Mouse (Mus musculus) heart, embryonic 15.5 days (tissue): ENCODE results near the gene A430078G23Rik. TPM values are rescaled to one million over a fixed set of nuclear protein-coding genes. Genes with fewer than 3 reads are reported as not detected.

ENCODE experiments used
- ATAC-seq: fragments of 200-750 bp; cut with Nextera tagmentation; replicated peaks from 2 replicates; pipeline ENCODE4 v1.8.0; 2017; ENCODE audit warnings: low read depth, moderate TSS enrichment; ENCODE audit not compliant: insufficient number of reproducible peaks, insufficient read depth, low FRiP score
- H3K27ac ChIP-seq: fragments of 300-500 bp; sonication (generic); 2 replicates; pipeline ENCODE4 v1.5.1; 2015; ENCODE audit warnings: mild to moderate bottlenecking, inconsistent platforms
- H3K27me3 ChIP-seq: fragments of 300-500 bp; sonication (generic); 2 replicates; pipeline ENCODE4 v1.6.1; 2015; ENCODE audit warnings: inconsistent platforms
- H3K36me3 ChIP-seq: fragments of 300-500 bp; sonication (generic); 2 replicates; pipeline ENCODE4 v1.6.1; 2015; ENCODE audit warnings: mild to moderate bottlenecking, inconsistent platforms
- H3K4me1 ChIP-seq: fragments of 300-500 bp; sonication (generic); replicated peaks from 2 replicates; pipeline ENCODE4 v1.6.1; 2015; ENCODE audit warnings: inconsistent platforms
- H3K4me2 ChIP-seq: fragments of 300-500 bp; sonication (generic); 2 replicates; pipeline ENCODE4 v1.6.1; 2015; ENCODE audit warnings: inconsistent platforms, mild to moderate bottlenecking, moderate library complexity
- H3K4me3 ChIP-seq: fragments of 300-500 bp; sonication (generic); 2 replicates; pipeline ENCODE4 v1.5.1; 2015; ENCODE audit warnings: mild to moderate bottlenecking, inconsistent platforms
- H3K9ac ChIP-seq: fragments of 300-500 bp; sonication (generic); 2 replicates; pipeline ENCODE4 v1.6.1; 2015; ENCODE audit warnings: mild to moderate bottlenecking, inconsistent platforms
- H3K9me3 ChIP-seq: fragments of 300-500 bp; sonication (generic); replicated peaks from 2 replicates; pipeline ENCODE4 v1.6.1; 2016; ENCODE audit warnings: inconsistent platforms
- WGBS: fragments of 180-500 bp; shearing (Covaris S2); methylation state at CpG from one replicate; pipeline ENCODE4 v1.1.7; 2015; ENCODE audit warnings: mixed read lengths; 5-methylcytosine and 5-hydroxymethylcytosine counted together
- polyA plus RNA-seq: library from polyadenylated mRNA; unstranded; fragments of >200 nt; fragmentation: Nextera tagmentation; extraction: Ambion mirVana; gene quantifications from 2 replicates; pipeline ENCODE4 v1.2.1, GENCODE M21; 2015

The A430078G23Rik gene
- polyA plus RNA-seq, 1 experiment from 2014 or later: 0.10 TPM

- no peak overlapping the region for H3K4me3 ChIP-seq
- H3K9me3 ChIP-seq: no peaks in the 10 kb centered on the region
- no peak overlapping the region for H3K4me2 ChIP-seq
- no peaks in the 10 kb centered on the region for H3K27me3 ChIP-seq
- H3K27ac ChIP-seq: no peak overlapping the region
- no peaks in the 10 kb centered on the region for H3K36me3 ChIP-seq
- no peak overlapping the region for H3K9ac ChIP-seq
- WGBS: 70% methylated on average over 9 of the region's 9 CpGs
- no peak for ATAC-seq
- H3K4me1 ChIP-seq: peaks cover 3% of the 10 kb centered on the region
Measured at GRCm38 (mm10) chr8:3388591-3389338, 35.5 kb downstream of the A430078G23Rik start.

DNA sequence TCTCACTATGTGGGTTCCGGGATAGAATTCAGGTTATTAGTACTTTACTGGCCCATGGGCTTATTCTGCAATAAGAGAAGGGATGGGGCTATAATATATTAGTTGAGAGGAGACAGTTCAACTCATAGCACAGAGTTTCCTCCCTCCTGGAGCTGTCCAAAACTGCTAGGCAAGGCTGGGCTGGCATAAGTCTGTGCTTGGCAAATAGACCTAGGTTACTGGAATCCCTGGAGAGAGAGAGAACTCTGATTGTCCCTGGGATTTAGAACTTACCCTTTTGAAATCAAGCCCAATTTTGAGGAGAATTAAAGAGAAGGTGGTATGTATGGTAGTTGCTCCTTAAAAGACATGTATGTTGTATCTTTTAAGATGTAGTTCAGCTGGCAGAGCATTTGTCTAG, 36.3 kb downstream of the A430078G23Rik start:
- no peak overlapping the region for H3K9ac ChIP-seq
- H3K4me2 ChIP-seq: no peak overlapping the region
- H3K4me1 ChIP-seq: peaks cover 9% of the 10 kb centered on the region
- H3K27ac ChIP-seq: no peak overlapping the region
- H3K4me3 ChIP-seq: no peak overlapping the region
- no peaks in the 10 kb centered on the region for H3K27me3 ChIP-seq
- no peaks in the 10 kb centered on the region for H3K9me3 ChIP-seq
- 92% methylated on average over 1 of the region's 1 CpGs for WGBS
- no peak for ATAC-seq
- no peaks in the 10 kb centered on the region for H3K36me3 ChIP-seq

DNA sequence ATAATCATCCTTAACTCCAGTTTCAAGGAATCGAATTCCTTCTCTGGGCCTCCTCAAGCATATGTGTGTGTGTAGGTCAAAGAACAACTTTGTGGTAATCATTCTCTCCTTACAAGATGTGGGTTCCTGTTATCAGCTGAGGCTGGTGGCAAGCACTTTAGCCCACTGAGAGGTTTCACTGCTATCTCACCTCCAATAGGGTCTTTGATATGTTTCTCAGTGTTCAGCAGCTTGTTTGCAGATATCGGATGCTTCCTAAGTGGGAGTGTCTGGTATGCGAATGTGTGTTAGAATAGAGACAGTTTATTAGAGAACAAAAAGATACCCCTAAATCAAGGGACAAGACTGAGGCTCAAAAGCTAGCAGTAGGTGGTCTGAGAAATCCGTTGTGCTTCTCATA, 39.1 kb downstream of the A430078G23Rik start:
- H3K9ac ChIP-seq: peak overlapping the region; percentile 80; the same call in 1 of the 2 replicates
- no peaks in the 10 kb centered on the region for H3K9me3 ChIP-seq
- H3K4me2 ChIP-seq: peak overlapping the region; percentile 75
- peaks cover 18% of the 10 kb centered on the region for H3K4me1 ChIP-seq
- 30% methylated on average over 4 of the region's 4 CpGs for WGBS
- no peak overlapping the region for H3K27ac ChIP-seq
- H3K4me3 ChIP-seq: peak overlapping the region; percentile 73
- no peaks in the 10 kb centered on the region for H3K27me3 ChIP-seq
- no peak for ATAC-seq
- H3K36me3 ChIP-seq: peaks cover 7% of the 10 kb centered on the region; the same call in 1 of the 2 replicates

GRCm38 (mm10) chr8:3392771-3393710, 39.8 kb downstream of the A430078G23Rik start, which contains the start of gene Arhgef18:
TSS of gene Arhgef18 (plus strand) at chr8:3393006.
- H3K4me1 ChIP-seq: peaks cover 18% of the 10 kb centered on the region
- H3K4me2 ChIP-seq: peak within 1 kb of the TSS; percentile 75
- H3K9me3 ChIP-seq: no peaks in the 10 kb centered on the region
- H3K4me3 ChIP-seq: peak within 1 kb of the TSS; percentile 73
- no peaks in the 10 kb centered on the region for H3K27me3 ChIP-seq
- peak within 1 kb of the TSS; percentile 14; the same call in 1 of the 2 replicates for H3K27ac ChIP-seq
- H3K36me3 ChIP-seq: peaks cover 7% of the 10 kb centered on the region; the same call in 1 of the 2 replicates
- 2% methylated on average over 48 of the region's 48 CpGs for WGBS
- peak; percentile 98 for ATAC-seq
- H3K9ac ChIP-seq: peak within 1 kb of the TSS; percentile 80

GRCm38 (mm10) chr8:3394600-3394999, 41.4 kb downstream of the A430078G23Rik start:
- Histone ChIP-seq H3K4me3 (0 out of 2 replicates have a peak overlapping the region, but pooled peaks have one; percentile 7), H3K36me3 (peaks cover 7% of the 10 kb centered on the region; the same call in 1 of the 2 replicates), H3K4me2 (peak overlapping the region; percentile 3; the same call in 1 of the 2 replicates), H3K9ac (0 out of 2 replicates have a peak overlapping the region, but pooled peaks have one; percentile 4), H3K9me3 (no peaks in the 10 kb centered on the region), H3K4me1 (peaks cover 18% of the 10 kb centered on the region), H3K27ac (no peak overlapping the region; the same call in 1 of the 2 replicates), H3K27me3 (no peaks in the 10 kb centered on the region)
- ATAC-seq: no peak
- WGBS: 28% methylated on average over 6 of the region's 6 CpGs

GRCm38 (mm10) chr8:3395246-3395645, 42.0 kb downstream of the A430078G23Rik start:
- ATAC-seq: no peak
- H3K27ac ChIP-seq: no peak overlapping the region
- no peak overlapping the region for H3K4me3 ChIP-seq
- no peak overlapping the region for H3K4me2 ChIP-seq
- peaks cover 7% of the 10 kb centered on the region; the same call in 1 of the 2 replicates for H3K36me3 ChIP-seq
- peaks cover 18% of the 10 kb centered on the region for H3K4me1 ChIP-seq
- WGBS: 30% methylated on average over 4 of the region's 4 CpGs
- H3K9me3 ChIP-seq: no peaks in the 10 kb centered on the region
- H3K9ac ChIP-seq: no peak overlapping the region
- H3K27me3 ChIP-seq: no peaks in the 10 kb centered on the region

GRCm38 (mm10) chr8:3397597-3397996, 44.4 kb downstream of the A430078G23Rik start:
- Histone ChIP-seq H3K9me3 (no peaks in the 10 kb centered on the region), H3K27ac (no peak overlapping the region), H3K9ac (no peak overlapping the region), H3K36me3 (peaks cover 7% of the 10 kb centered on the region; the same call in 1 of the 2 replicates), H3K4me1 (peaks cover 18% of the 10 kb centered on the region), H3K4me2 (no peak overlapping the region), H3K27me3 (no peaks in the 10 kb centered on the region), H3K4me3 (no peak overlapping the region)
- WGBS: 92% methylated on average over 3 of the region's 3 CpGs
- no peak for ATAC-seq

GRCm38 (mm10) chr8:3400509-3400908, 47.3 kb downstream of the A430078G23Rik start:
- WGBS: 28% methylated on average over 2 of the region's 2 CpGs
- H3K9ac ChIP-seq: no peak overlapping the region
- H3K36me3 ChIP-seq: peaks cover 7% of the 10 kb centered on the region; the same call in 1 of the 2 replicates
- no peak overlapping the region for H3K4me2 ChIP-seq
- H3K9me3 ChIP-seq: no peaks in the 10 kb centered on the region
- H3K27ac ChIP-seq: no peak overlapping the region
- no peak overlapping the region for H3K4me3 ChIP-seq
- no peaks in the 10 kb centered on the region for H3K4me1 ChIP-seq
- ATAC-seq: no peak
- no peaks in the 10 kb centered on the region for H3K27me3 ChIP-seq

DNA sequence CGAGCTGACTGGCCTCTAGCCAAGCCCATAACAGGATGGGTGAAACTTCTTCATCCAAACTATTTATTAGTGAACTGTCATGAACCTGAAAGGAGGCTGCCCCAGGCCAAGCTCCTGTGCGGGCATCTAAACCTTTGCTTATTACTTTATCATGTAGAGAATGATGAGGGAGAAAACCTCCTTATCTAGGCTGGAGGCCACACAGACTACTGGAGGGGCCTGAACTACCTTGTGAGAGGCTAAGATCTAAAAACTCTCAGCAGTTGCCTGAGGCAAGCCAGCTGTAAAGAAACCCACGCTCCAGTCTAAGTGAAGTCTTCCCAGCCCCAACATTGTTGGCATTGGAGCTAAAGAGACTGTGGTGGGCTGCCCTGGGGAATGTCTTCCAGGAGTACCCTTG, 54.2 kb downstream of the A430078G23Rik start:
- no peak for ATAC-seq
- H3K36me3 ChIP-seq: no peaks in the 10 kb centered on the region
- H3K4me2 ChIP-seq: no peak overlapping the region
- no peaks in the 10 kb centered on the region for H3K27me3 ChIP-seq
- H3K9me3 ChIP-seq: no peaks in the 10 kb centered on the region
- H3K4me3 ChIP-seq: no peak overlapping the region
- peaks cover 11% of the 10 kb centered on the region for H3K4me1 ChIP-seq
- 64% methylated on average over 3 of the region's 3 CpGs for WGBS
- no peak overlapping the region for H3K9ac ChIP-seq
- H3K27ac ChIP-seq: no peak overlapping the region

GRCm38 (mm10) chr8:3411085-3411484, 57.9 kb downstream of the A430078G23Rik start:
- Histone ChIP-seq H3K4me1 (peaks cover 22% of the 10 kb centered on the region), H3K36me3 (no peaks in the 10 kb centered on the region), H3K9ac (no peak overlapping the region), H3K27ac (no peak overlapping the region), H3K27me3 (no peaks in the 10 kb centered on the region), H3K4me3 (no peak overlapping the region), H3K4me2 (no peak overlapping the region), H3K9me3 (no peaks in the 10 kb centered on the region)
- no peak for ATAC-seq
- 86% methylated on average over 2 of the region's 2 CpGs for WGBS

- no peaks in the 10 kb centered on the region for H3K27me3 ChIP-seq
- WGBS: 45% methylated on average over 7 of the region's 7 CpGs
- 0 out of 2 replicates have a peak overlapping the region, but pooled peaks have one; percentile 3 for H3K27ac ChIP-seq
- no peak overlapping the region for H3K4me3 ChIP-seq
- no peak overlapping the region for H3K9ac ChIP-seq
- ATAC-seq: peak; percentile 28; the same call in 1 of the 2 replicates
- H3K4me1 ChIP-seq: peaks cover 23% of the 10 kb centered on the region
- H3K9me3 ChIP-seq: no peaks in the 10 kb centered on the region
- H3K36me3 ChIP-seq: no peaks in the 10 kb centered on the region
- H3K4me2 ChIP-seq: no peak overlapping the region
Measured at GRCm38 (mm10) chr8:3411901-3412301, 58.7 kb downstream of the A430078G23Rik start.
